Mouse (Mus musculus) G1E (cell line): ENCODE measurements around the gene Sbf2.

Experiments
- CTCF ChIP-seq: IDR thresholded peaks from 2 replicates; pipeline ENCODE4 v1.5.1; 2012; ENCODE audit warnings: low read depth, low read length, inconsistent platforms, mixed read lengths
- GATA1 ChIP-seq: IDR thresholded peaks from 2 replicates; pipeline ENCODE4 v1.6.1; 2012; ENCODE audit warnings: borderline replicate concordance, low read length, inconsistent platforms, mixed read lengths
- GATA2 ChIP-seq: IDR thresholded peaks from 2 replicates; pipeline ENCODE4 v1.6.1; 2012; ENCODE audit warnings: low read depth, low read length, inconsistent platforms, borderline replicate concordance
- POLR2AphosphoS5 ChIP-seq: IDR thresholded peaks from 2 replicates; pipeline ENCODE4 v1.6.1; 2012; ENCODE audit warnings: low read depth, low read length, inconsistent platforms; ENCODE audit not compliant: insufficient replicate concordance
- TAL1 ChIP-seq: conservative IDR thresholded peaks from 2 replicates; pipeline ENCODE4 v1.6.1; 2012; ENCODE audit warnings: low read depth, low read length, inconsistent platforms, mixed read lengths

- no peak for TF ChIP-seq GATA1
- TF ChIP-seq CTCF = no peak
- no peak for TF ChIP-seq TAL1
- no peak for TF ChIP-seq GATA2
- no peak for TF ChIP-seq POLR2AphosphoS5
Measured at GRCm38 (mm10) chr7:110287476-110288071, 327.1 kb downstream of the Sbf2 start.
